Mouse (Mus musculus): ENCODE results near the gene Neurl4.

The Neurl4 gene

GRCm38 (mm10) chr11:69880853-69881603 lies 19.8 kb upstream of the Neurl4 start, which contains the start of gene Kctd11:
Kctd11 (minus strand) TSS chr11:69881406.
- peak; percentile 95 to 97 for DNase-seq (ENCODE audit: inconsistent age in 2 of 2, low spot score in 1 of 2)

DNA sequence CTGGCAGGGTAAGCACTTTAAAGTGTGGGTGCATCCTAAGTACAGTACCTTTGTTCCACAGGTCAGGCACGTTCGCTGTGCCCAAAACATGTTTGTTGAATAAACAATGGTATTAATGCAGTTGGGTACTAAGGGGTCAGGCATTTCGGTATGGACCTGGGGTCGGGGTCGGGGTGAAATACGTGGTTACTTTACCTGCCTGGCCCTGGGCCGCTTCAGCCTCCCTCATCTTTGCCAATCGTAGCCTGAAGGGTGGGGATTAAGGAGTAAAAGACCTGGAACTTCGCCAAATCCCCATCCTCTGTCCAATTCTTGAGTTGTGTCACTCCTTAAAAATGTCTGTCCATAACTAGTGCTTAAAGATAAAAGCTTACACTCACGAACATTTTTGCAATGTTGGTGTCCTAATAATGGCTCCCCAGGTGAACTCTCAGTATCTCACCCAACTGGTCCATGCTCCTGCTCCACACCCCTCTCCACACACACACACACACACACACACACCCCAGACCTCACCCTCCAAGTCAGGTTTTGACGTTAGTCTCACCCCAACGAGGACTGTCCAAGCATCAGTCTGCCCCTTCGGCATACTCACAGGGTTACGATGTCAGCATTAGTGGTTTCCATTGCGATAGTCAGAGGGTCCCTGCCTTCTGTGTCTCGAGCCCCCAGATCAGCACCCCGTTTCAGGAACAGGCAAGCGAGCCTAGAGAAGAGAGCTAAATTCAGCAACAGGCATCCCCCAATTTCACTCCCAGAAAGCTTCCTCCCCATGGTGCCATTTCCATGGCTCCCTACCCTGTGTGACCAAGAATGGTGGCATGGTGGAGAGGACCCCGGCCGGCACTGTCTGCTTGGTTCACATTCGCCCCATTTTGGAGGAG lies 18.8 kb upstream of the Neurl4 start:
- DNase-seq (ENCODE audit: inconsistent age in 2 of 2, low spot score in 1 of 2): peak; percentile 19 to 39

DNA sequence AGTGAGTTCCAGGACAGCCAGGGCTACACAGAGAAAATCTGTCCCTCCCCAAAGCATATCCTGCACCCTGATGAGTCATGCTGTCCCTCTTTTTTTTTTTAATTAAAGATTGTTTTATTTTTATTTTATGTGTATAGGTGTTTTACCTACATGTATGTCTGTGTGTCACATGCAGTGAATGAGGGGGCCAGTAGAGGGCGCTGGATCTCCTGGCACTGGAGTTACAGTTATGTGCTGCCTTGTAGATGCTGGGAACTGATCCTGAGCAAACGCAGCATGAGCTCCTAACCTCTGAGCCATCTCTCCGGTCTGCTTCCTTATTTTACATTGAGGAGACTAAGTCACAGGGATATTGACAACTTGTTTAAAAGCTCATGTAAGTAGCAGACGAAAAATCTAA lies 17.8 kb upstream of the Neurl4 start:
- peak; percentile 24 to 62 for DNase-seq (ENCODE audit: inconsistent age in 2 of 2, low spot score in 1 of 2)

DNA sequence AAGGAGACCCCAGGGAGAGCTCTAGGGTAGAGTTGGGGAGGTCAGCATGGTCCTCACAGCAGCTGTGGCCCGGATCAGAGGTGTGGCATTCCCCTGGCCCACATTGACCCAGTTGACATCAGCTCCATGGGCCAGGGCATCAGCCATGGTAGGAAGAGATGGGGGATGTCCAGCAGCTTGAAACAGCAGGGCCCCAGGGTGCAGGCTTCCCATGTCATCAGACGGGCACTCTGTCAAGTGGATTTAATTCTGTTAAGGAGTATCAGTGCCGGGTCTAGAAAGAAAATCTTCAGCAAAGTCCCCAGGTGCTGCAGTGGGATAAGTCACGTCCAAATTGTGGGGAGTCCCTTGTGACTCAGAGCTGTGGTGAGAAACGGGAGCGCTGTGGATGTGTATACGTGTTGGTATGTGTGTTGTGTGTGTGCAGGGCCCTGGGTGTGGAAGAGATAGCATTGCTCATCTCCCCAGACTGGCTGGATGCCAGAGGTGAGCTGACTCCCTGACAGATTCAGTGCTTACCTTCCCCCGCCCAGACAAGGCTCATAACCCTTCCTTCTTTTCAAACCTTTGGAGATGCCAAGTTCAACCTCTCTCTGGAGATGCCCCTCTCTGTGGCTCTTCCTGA lies 17.2 kb upstream of the Neurl4 start:
- peak; percentile 29 to 42 for DNase-seq (ENCODE audit: inconsistent age in 2 of 2, low spot score in 1 of 2)

GRCm38 (mm10) chr11:69884240-69884639 lies 16.6 kb upstream of the Neurl4 start:
- peak; percentile 20 to 62 for DNase-seq (ENCODE audit: inconsistent age in 2 of 2, low spot score in 1 of 2)

GRCm38 (mm10) chr11:69884663-69885062 lies 16.2 kb upstream of the Neurl4 start:
- no peak for DNase-seq (ENCODE audit: inconsistent age in 2 of 2, low spot score in 1 of 2)

DNA sequence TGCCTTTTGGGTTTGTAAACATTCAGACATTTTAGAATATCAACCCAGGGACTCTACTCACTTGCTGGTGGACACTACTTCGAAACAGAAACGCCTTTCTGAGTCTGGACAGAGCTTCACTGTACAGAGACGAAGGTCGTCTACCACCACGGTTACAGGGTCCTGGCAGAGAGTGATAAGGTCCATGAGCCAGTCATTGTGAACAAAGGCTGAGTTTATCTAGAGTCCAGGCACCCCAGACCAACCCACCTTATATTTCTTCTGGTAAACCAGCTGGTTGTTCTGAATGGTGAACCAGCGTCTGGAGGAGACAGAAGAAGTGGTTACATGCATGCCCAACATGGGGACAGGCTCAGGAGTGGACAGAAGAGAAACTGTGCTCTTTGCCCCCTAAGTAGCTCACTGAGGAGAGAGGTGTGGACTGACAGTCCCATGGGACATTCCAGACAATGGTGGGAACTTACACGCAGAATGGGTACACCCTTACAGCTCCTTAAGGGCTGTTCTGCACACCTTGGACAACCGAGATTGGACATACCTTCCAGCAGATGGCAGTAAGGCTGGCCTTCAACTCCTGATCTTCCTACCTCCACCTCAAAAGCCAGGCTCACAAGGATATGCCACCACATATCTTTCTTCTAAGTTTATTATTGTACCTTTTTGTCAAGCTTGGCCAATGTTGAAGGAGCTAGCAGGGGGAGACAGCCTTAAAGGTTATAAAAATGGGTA lies 13.8 kb upstream of the Neurl4 start:
- peak in 1 of 2 experiments; percentile 28 for DNase-seq (ENCODE audit: inconsistent age in 2 of 2, low spot score in 1 of 2)

- DNase-seq (ENCODE audit: inconsistent age in 2 of 2, low spot score in 1 of 2): peak in 1 of 2 experiments; percentile 37
These were observed 9.4 kb upstream of the Neurl4 start for GRCm38 (mm10) chr11:69891482-69891881.

GRCm38 (mm10) chr11:69894671-69895070 lies 6.2 kb upstream of the Neurl4 start:
- DNase-seq (ENCODE audit: inconsistent age in 2 of 2, low spot score in 1 of 2): peak in 1 of 2 experiments; percentile 25

DNA sequence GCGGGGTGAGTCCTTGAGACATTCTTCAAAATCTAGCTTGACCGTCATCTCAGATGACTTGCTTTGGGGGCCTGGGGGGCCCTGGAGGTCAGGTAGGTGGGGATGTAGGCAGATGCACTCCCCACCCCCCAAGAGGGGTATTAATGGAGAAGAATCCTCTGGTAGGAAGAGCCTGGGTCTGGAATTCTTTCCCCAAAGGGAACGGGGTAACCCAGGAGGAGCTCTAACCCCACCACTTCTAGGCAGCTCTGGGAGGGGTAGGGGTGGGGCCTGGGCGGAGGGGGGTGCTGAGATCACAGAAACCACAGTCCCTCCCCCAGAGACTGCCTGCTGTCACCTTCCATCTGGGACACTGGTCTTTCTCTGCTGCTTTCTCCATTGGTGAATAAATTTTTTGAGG lies 5.6 kb upstream of the Neurl4 start, which contains the start of gene Acap1:
Gene Acap1, minus strand, starts transcription at position 249 of the 400 bp plus-strand sequence.
- DNase-seq (ENCODE audit: inconsistent age in 2 of 2, low spot score in 1 of 2): no peak

DNA sequence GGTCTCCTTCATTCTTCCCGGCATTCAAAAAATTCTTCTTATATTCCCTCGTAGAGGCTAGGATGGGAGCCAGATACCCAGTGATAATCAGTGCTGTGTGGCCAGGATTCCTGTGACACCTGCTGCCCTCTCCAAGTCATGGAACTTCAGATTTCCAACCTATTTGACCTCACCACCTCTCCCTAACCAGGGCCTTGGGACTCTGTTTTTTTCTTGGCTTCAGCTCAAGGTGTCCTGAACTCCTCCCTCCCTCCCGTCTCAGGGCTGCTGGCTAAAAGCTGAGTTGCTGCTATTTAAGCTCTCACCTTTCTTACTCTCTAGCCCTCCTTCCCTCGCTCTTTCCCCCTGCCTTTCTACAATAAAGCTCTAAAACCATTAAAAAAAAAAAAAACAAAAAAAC lies 1.0 kb upstream of the Neurl4 start:
- peak in 1 of 2 experiments; percentile 53 for DNase-seq (ENCODE audit: inconsistent age in 2 of 2, low spot score in 1 of 2)

DNA sequence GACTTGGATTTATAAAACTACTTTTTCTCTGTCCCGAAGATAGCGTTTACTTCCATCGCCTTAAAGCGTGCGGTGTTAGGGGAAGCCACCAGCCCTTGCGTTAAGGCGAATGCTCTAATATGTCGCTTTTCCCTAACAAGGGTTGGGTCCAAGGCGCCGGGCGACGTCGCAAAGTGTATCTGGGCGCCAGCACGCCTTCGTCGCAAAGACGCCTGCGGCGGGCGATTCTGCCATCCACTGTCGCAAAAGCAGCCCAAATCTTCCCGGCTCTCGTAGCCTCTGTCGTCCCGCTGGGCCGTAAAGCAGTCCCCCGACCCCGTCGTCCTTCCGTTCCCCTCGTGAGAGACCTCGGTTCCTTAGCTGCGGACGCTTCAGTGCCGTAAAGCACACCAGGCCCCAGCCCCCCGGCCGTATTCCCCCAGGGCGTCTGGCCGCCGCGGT lies 554 bp downstream of the Neurl4 start:
- DNase-seq (ENCODE audit: inconsistent age in 2 of 2, low spot score in 1 of 2): peak; percentile 98

DNA sequence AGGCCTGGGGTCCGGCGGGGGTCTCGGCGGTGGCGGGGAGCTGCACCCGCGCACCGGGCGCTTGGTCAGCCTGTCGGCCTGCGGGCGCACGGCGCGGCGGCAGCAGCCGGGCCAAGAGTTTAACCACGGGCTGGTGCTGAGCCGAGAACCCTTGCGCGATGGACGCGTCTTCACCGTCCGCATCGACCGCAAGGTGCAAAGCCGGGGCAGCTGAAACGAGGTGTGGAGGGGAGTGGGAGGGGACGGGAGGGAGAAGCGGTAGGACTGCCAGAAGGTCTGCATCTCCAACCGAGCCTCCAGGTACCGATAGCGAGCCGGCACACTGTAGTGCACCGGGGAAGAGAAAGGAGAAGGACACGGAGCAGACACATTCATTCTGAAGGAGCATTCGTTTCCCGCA lies 1.1 kb downstream of the Neurl4 start:
- DNase-seq (ENCODE audit: inconsistent age in 2 of 2, low spot score in 1 of 2): no peak

DNA sequence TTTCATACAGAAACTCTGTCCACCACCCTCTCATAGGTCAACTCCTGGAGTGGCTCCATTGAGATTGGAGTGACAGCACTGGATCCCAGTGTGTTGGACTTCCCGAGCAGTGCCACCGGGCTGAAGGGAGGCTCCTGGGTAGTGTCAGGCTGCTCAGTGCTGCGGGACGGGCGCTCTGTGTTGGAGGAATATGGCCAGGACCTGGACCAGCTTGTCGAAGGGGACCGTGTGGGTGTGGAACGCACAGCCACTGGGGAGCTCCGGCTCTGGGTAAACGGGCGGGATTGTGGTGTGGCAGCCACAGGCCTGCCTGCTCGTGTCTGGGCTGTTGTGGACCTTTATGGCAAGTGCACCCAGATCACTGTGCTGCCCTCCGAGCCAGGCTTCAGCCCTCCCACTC lies 2.1 kb downstream of the Neurl4 start:
- DNase-seq (ENCODE audit: inconsistent age in 2 of 2, low spot score in 1 of 2): no peak

- peak in 1 of 2 experiments; percentile 33 for DNase-seq (ENCODE audit: inconsistent age in 2 of 2, low spot score in 1 of 2)
These were observed 3.4 kb downstream of the Neurl4 start for GRCm38 (mm10) chr11:69904311-69904710.

GRCm38 (mm10) chr11:69908645-69909044 lies 7.8 kb downstream of the Neurl4 start:
- DNase-seq (ENCODE audit: inconsistent age in 2 of 2, low spot score in 1 of 2): peak in 1 of 2 experiments; percentile 21

DNA sequence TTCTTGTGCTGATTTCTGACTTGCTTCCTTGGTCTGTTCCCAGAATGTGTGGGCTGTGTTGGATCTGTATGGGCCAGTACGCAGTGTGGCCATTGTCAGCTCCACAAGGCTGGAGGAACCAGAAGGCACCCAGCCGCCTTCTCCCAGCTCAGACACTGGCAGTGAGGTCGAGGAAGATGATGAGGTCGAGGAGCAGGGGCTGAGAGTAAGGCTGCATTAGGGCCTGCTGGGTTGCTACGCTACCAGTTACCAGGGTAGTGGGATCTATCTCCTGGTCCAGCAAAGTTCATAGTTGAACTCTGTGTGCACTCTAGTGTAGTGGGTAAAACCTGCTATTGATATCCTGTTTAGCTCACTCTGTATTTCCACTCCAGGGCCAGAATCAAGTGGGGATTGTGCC lies 8.3 kb downstream of the Neurl4 start:
- DNase-seq (ENCODE audit: inconsistent age in 2 of 2, low spot score in 1 of 2): no peak

GRCm38 (mm10) chr11:69910177-69910576 lies 9.3 kb downstream of the Neurl4 start:
- peak in 1 of 2 experiments; percentile 17 for DNase-seq (ENCODE audit: inconsistent age in 2 of 2, low spot score in 1 of 2)

DNA sequence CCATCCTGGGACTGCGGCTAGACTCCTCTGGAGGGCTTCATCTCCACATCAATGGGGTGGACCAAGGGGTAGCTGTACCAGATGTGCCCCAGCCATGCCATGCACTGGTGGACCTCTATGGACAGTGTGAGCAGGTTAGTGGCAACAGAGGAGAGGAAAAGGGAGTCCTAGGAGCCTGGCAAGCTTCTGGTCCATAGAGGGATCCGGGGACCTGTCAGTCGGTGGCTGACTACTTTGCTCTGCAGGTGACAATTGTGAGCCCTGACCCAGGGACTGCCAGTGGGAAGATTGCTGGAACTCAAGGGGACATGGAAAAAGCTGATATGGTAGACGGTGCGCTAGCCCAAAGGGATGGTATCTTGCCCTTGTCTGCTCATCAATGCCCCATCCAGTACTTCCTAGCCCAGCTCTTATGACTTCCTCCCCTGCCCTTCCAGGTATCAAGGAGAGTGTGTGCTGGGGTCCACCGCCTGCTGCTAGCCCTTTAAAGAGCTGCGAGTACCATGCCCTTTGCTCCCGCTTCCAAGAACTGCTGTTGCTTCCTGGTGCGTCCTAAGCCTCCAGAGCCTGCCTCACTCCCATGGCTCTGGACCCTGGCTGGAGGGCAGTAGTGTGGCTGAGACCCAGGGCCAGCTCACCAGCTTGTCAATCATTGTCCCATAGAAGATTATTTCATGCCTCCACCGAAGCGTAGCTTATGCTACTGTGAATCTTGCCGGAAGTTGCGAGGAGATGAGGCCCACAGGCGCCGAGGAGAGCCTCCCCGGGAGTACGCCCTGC lies 10.1 kb downstream of the Neurl4 start:
- peak in 1 of 2 experiments; percentile 29 for DNase-seq (ENCODE audit: inconsistent age in 2 of 2, low spot score in 1 of 2)

GRCm38 (mm10) chr11:69911701-69912100 lies 10.8 kb downstream of the Neurl4 start:
- no peak for DNase-seq (ENCODE audit: inconsistent age in 2 of 2, low spot score in 1 of 2)

Data from adrenal gland, adult (tissue).